In genomic region chr6:144453605-144454004, GRCm38 (mm10) we compare ENCODE assay signal across 31 mouse cellular contexts.
DNase-seq lines count a peak whose midpoint lies in the region; ATAC-seq lines count a peak whose summit lies in the region.
"Had no signal": no experiment of that assay in that cellular context is flagged by ENCODE, and none has a peak within 500 bp of the region (broad histone marks: within the 10 kb centered on the region; RNA-seq: fewer than 3 reads in every experiment).

No protein-coding gene starts in this region.

- ATAC-seq in neural tube, embryonic 11.5 days (ENCODE audit: insufficient read depth, low FRiP score, low TSS enrichment): 0 out of 2 replicates have a peak, but pooled peaks have one; percentile 5
- 0 out of 2 replicates have a peak, but pooled peaks have one; percentile 6 for ATAC-seq in forebrain, embryonic 11.5 days (replicated peaks; ENCODE audit: low FRiP score)
- ATAC-seq: activated CD4-positive, CD25-positive, alpha-beta regulatory T cell, adult 4 months; CD4-positive, CD25-positive, alpha-beta regulatory T cell, adult 4 months; intestine, embryonic 15.5 days; liver, embryonic 12.5 days; Patski had no signal

- H3K4me2 ChIP-seq in neural tube, embryonic 11.5 days (ENCODE audit: low read depth): no peak overlapping the region
- H3K4me2 ChIP-seq in forebrain, embryonic 11.5 days (ENCODE audit: low read depth, low read length, severe bottlenecking): no peak overlapping the region
- H3K4me2 ChIP-seq: embryonic facial prominence, embryonic 13.5 days; hindbrain, embryonic 15.5 days; intestine, embryonic 15.5 days; limb, embryonic 13.5 days; liver, embryonic 12.5 days; stomach, embryonic 15.5 days had no signal

- 16% methylated on average over 7 of the region's 7 CpGs for WGBS in neural tube, embryonic 11.5 days
- WGBS in forebrain, embryonic 11.5 days: 18% methylated on average over 7 of the region's 7 CpGs
- 27% methylated on average over 7 of the region's 7 CpGs for WGBS in limb, embryonic 10.5 days

- H3K4me3 ChIP-seq in neural tube, embryonic 11.5 days (ENCODE audit: low read depth, low read length): no peak overlapping the region
- no peak overlapping the region for H3K4me3 ChIP-seq in forebrain, embryonic 11.5 days (ENCODE audit: low read depth, low read length)
- H3K4me3 ChIP-seq in limb, embryonic 10.5 days: no peak overlapping the region
- H3K4me3 ChIP-seq: embryonic facial prominence, embryonic 13.5 days; erythroblast, embryonic 14.5 days; heart, adult 2 months; hindbrain, embryonic 15.5 days; intestine, embryonic 15.5 days; limb, embryonic 13.5 days; liver, embryonic 12.5 days; stomach, embryonic 15.5 days had no signal

- peaks cover 7% of the 10 kb centered on the region for H3K4me1 ChIP-seq in neural tube, embryonic 11.5 days (ENCODE audit: control insufficient read depth, insufficient read depth, low read length)
- H3K4me1 ChIP-seq in forebrain, embryonic 11.5 days (replicated peaks; ENCODE audit: control insufficient read depth, insufficient read depth, low read length): peaks cover 9% of the 10 kb centered on the region
- peaks cover 30% of the 10 kb centered on the region for H3K4me1 ChIP-seq in limb, embryonic 10.5 days
- H3K4me1 ChIP-seq: embryonic facial prominence, embryonic 13.5 days; intestine, embryonic 15.5 days; liver, embryonic 12.5 days; stomach, embryonic 15.5 days had no signal

- H3K9ac ChIP-seq in neural tube, embryonic 11.5 days (ENCODE audit: low read length): no peak overlapping the region
- no peak overlapping the region for H3K9ac ChIP-seq in forebrain, embryonic 11.5 days (ENCODE audit: low read length)
- H3K9ac ChIP-seq: embryonic facial prominence, embryonic 13.5 days; hindbrain, embryonic 15.5 days; intestine, embryonic 15.5 days; limb, embryonic 13.5 days; liver, embryonic 12.5 days; stomach, embryonic 15.5 days had no signal

- H3K9me3 ChIP-seq in neural tube, embryonic 11.5 days (ENCODE audit: control insufficient read depth, low read length): no peaks in the 10 kb centered on the region
- no peaks in the 10 kb centered on the region for H3K9me3 ChIP-seq in forebrain, embryonic 11.5 days (ENCODE audit: control insufficient read depth, low read length)
- no peaks in the 10 kb centered on the region for H3K9me3 ChIP-seq in limb, embryonic 10.5 days (replicated peaks)
- H3K9me3 ChIP-seq: embryonic facial prominence, embryonic 13.5 days; hindbrain, embryonic 15.5 days; intestine, embryonic 15.5 days; limb, embryonic 13.5 days; liver, embryonic 12.5 days; stomach, embryonic 15.5 days had no signal

- peak; percentile 72 for DNase-seq in heart, adult 11 months
- DNase-seq in heart, adult 9 months (ENCODE audit: low spot score in 2 of 2): no peak
- DNase-seq in neural tube, embryonic 11.5 days (ENCODE audit: low spot score): peak; percentile 22
- no peak for DNase-seq in neural tube, embryonic 10.5 days (ENCODE audit: extremely low spot score, low spot score)
- DNase-seq in forebrain, embryonic 11.5 days (ENCODE audit: low spot score): no peak
- DNase-seq in limb, embryonic 10.5 days (ENCODE audit: low spot score): no peak
- DNase-seq in layer of hippocampus, postnatal 10 days (ENCODE audit: low spot score in 2 of 2): no peak
- no peak for DNase-seq in urinary bladder, postnatal 36 days (ENCODE audit: low spot score in 2 of 2)
- DNase-seq: adrenal gland, adult 8-10 months; cerebellum, adult 18-20 months; gastrocnemius, postnatal 14 days; heart, adult 2 months; kidney, adult 8-10 months; kidney, postnatal 10 days; layer of hippocampus, postnatal 36 days; lung, adult 18-20 months; lung, postnatal 10 days; right cerebral cortex, adult 18-20 months; right cerebral cortex, postnatal 4 days; thymus, postnatal 25 days had no signal

- H3K27ac ChIP-seq in neural tube, embryonic 11.5 days (ENCODE audit: low read depth, low read length): no peak overlapping the region
- H3K27ac ChIP-seq in forebrain, embryonic 11.5 days (ENCODE audit: low read depth, low read length): no peak overlapping the region
- H3K27ac ChIP-seq in limb, embryonic 10.5 days: peak overlapping the region; percentile 86
- H3K27ac ChIP-seq: embryonic facial prominence, embryonic 13.5 days; heart, adult 2 months; hindbrain, embryonic 15.5 days; intestine, embryonic 15.5 days; limb, embryonic 13.5 days; liver, embryonic 12.5 days; stomach, embryonic 15.5 days had no signal

- H3K27me3 ChIP-seq in neural tube, embryonic 11.5 days (ENCODE audit: control insufficient read depth, insufficient read depth, low read length): no peaks in the 10 kb centered on the region
- H3K27me3 ChIP-seq in forebrain, embryonic 11.5 days (ENCODE audit: control insufficient read depth, insufficient read depth, low read length): peaks cover 2% of the 10 kb centered on the region
- no peaks in the 10 kb centered on the region for H3K27me3 ChIP-seq in limb, embryonic 10.5 days (ENCODE audit: low read depth, poor library complexity, severe bottlenecking)
- H3K27me3 ChIP-seq: embryonic facial prominence, embryonic 13.5 days; hindbrain, embryonic 15.5 days; intestine, embryonic 15.5 days; liver, embryonic 12.5 days; stomach, embryonic 15.5 days had no signal

- no peaks in the 10 kb centered on the region for H3K36me3 ChIP-seq in neural tube, embryonic 11.5 days (ENCODE audit: control insufficient read depth, insufficient read depth, low read length)
- no peaks in the 10 kb centered on the region for H3K36me3 ChIP-seq in forebrain, embryonic 11.5 days (ENCODE audit: control insufficient read depth, insufficient read depth, low read length)
- no peaks in the 10 kb centered on the region for H3K36me3 ChIP-seq in limb, embryonic 10.5 days
- H3K36me3 ChIP-seq: embryonic facial prominence, embryonic 13.5 days; G1E; hindbrain, embryonic 15.5 days; intestine, embryonic 15.5 days; limb, embryonic 13.5 days; liver, embryonic 12.5 days; stomach, embryonic 15.5 days had no signal

Comparison
In these comparisons a context has a peak if more than half of its experiments do, and no peak if none do; other contexts are left out.
1. DNase-seq: peak in heart, adult 11 months (single experiment) and neural tube, embryonic 11.5 days (single experiment); none in heart, adult 9 months (0 of 2), neural tube, embryonic 10.5 days (single experiment), forebrain, embryonic 11.5 days (single experiment), limb, embryonic 10.5 days (single experiment), layer of hippocampus, postnatal 10 days (0 of 2) and urinary bladder, postnatal 36 days (0 of 2).